ENCODE assay signal across 10 mouse cellular contexts in the genomic region with DNA sequence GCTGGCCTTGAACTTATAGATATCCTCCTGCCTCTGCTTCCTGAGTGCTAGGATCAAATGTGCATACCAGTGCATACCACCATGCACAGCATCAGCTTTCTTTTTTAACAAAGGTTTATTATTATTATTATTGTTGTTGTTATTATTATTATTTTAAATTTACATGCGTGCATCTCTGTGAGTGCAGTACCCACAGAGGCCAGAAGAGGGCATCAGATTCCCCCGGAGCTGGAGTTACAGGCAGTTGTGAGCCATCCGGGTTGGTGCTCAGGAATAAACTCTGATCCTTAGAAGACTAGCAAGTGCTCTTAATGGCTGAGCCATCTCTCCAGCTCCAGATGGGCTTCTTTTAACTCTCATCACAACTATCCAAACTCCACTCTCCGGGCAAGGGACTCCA. TPM values are rescaled to one million over a fixed set of nuclear protein-coding genes. Genes with fewer than 3 reads are reported as not detected.
DNase-seq lines count a peak whose midpoint lies in the region; ATAC-seq and TF ChIP-seq lines count a peak whose summit lies in the region.
"Had no signal": no experiment of that assay in that cellular context is flagged by ENCODE, and none has a peak within 500 bp of the region (broad histone marks: within the 10 kb centered on the region; RNA-seq: fewer than 3 reads in every experiment).

No protein-coding gene starts in this region.

- ATAC-seq in erythroblast, adult 5-6 weeks (replicated peaks; ENCODE audit: low FRiP score, poor library complexity, severe bottlenecking) = no peak

- H3K27ac ChIP-seq in cortical plate, adult 2 months (ENCODE audit: insufficient read depth, low read length) = no peak overlapping the region

- H3K4me1 ChIP-seq in cortical plate, adult 2 months (ENCODE audit: control insufficient read depth, insufficient read depth, low read length) = no peaks in the 10 kb centered on the region; the same call in 1 of the 2 replicates

- TF ChIP-seq CTCF in cortical plate, adult 2 months (IDR thresholded peaks at IDR 0.05; ENCODE audit: extremely low read depth, insufficient read depth, low read length) = peak; percentile 35; the same call in 1 of the 2 replicates

- H3K4me3 ChIP-seq in cortical plate, adult 2 months (ENCODE audit: insufficient read depth, low read length) = no peak overlapping the region

- TF ChIP-seq POLR2A in cortical plate, adult 2 months (IDR thresholded peaks at IDR 0.05; ENCODE audit: extremely low read depth, insufficient read depth, low read length) = no peak

- DNase-seq in adrenal gland, postnatal 14 days = peak; percentile 51
- DNase-seq in adrenal gland, adult 8-10 months = no peak
- peak; percentile 34 for DNase-seq in kidney, postnatal 10 days
- DNase-seq in kidney, adult 11 months = no peak
- peak; percentile 33 for DNase-seq in 3T3-L1 (ENCODE audit: low read depth, low spot score)
- DNase-seq in frontal cortex, postnatal 14 days (ENCODE audit: low spot score in 2 of 2) = no peak
- DNase-seq: heart, adult 11 months had no signal

RNA-seq across cellular contexts. Expression of a gene that starts 6.9 kb away (rescaled TPM):
- 2.7 and 4.3 TPM in 2 replicates for total RNA-seq in adrenal gland, postnatal 14 days (2021)
- total RNA-seq in adrenal gland, adult 8-10 months (2022) = 1 to 10 TPM; 2.4 to 8.4 (median 5.9) TPM
- polyA plus RNA-seq in cortical plate, adult 2 months (2012; rRNA removed) = 80.9 and 84.8 TPM in 2 replicates
- not detected in 2 replicates for total RNA-seq in erythroblast, adult 5-6 weeks (2015; ENCODE audit: low replicate concordance)
- total RNA-seq in erythroblast, adult 5-6 weeks (2017; ENCODE audit: low replicate concordance) = not detected in 2 replicates
- total RNA-seq: megakaryocyte, adult 5-6 weeks had no signal

RNA-seq across cellular contexts. Expression of a gene that starts 21.5 kb away (rescaled TPM):
- total RNA-seq in adrenal gland, postnatal 14 days (2021) = 957 and 984 TPM in 2 replicates
- 100 to 1,000 TPM; 310 to 438 (median 388) TPM for total RNA-seq in adrenal gland, adult 8-10 months (2022)
- 486 and 499 TPM in 2 replicates for polyA plus RNA-seq in cortical plate, adult 2 months (2012; rRNA removed)
- total RNA-seq in erythroblast, adult 5-6 weeks (2015; ENCODE audit: low replicate concordance) = 106 and 152 TPM in 2 replicates
- 47.2 and 55.1 TPM in 2 replicates for total RNA-seq in erythroblast, adult 5-6 weeks (2017; ENCODE audit: low replicate concordance)

RNA-seq across cellular contexts. Expression of a gene that starts 21.6 kb away (rescaled TPM):
- total RNA-seq in adrenal gland, postnatal 14 days (2021) = 0.30 and 0.37 TPM in 2 replicates
- under 1 TPM in 3 of 4 experiments, not detected in 1; 0.38 to 0.77 (median 0.73) TPM for total RNA-seq in adrenal gland, adult 8-10 months (2022)
- 0.13 TPM in 2 replicates for polyA plus RNA-seq in cortical plate, adult 2 months (2012; rRNA removed)
- total RNA-seq in erythroblast, adult 5-6 weeks (2015; ENCODE audit: low replicate concordance) = not detected in 2 replicates
- not detected in 2 replicates for total RNA-seq in erythroblast, adult 5-6 weeks (2017; ENCODE audit: low replicate concordance)

RNA-seq across cellular contexts. Expression of a gene that starts 55.5 kb away (rescaled TPM):
- total RNA-seq in adrenal gland, postnatal 14 days (2021) = 26.8 and 45.4 TPM in 2 replicates
- 10 to 100 TPM; 33.3 to 60.0 (median 44.2) TPM for total RNA-seq in adrenal gland, adult 8-10 months (2022)
- polyA plus RNA-seq in cortical plate, adult 2 months (2012; rRNA removed) = 14.4 and 15.4 TPM in 2 replicates
- 0.58 and 5.4 TPM in 2 replicates for total RNA-seq in erythroblast, adult 5-6 weeks (2015; ENCODE audit: low replicate concordance)
- total RNA-seq in erythroblast, adult 5-6 weeks (2017; ENCODE audit: low replicate concordance) = 6.0 and 8.7 TPM in 2 replicates

Comparison
In these comparisons a context has a peak if more than half of its experiments do, and no peak if none do; other contexts are left out.
1. DNase-seq: peak in adrenal gland, postnatal 14 days (single experiment), kidney, postnatal 10 days (single experiment) and 3T3-L1 (single experiment); none in adrenal gland, adult 8-10 months (single experiment), kidney, adult 11 months (single experiment) and frontal cortex, postnatal 14 days (0 of 2).